Comparison of ENCODE assay signal across 24 mouse cellular contexts in the genomic region with DNA sequence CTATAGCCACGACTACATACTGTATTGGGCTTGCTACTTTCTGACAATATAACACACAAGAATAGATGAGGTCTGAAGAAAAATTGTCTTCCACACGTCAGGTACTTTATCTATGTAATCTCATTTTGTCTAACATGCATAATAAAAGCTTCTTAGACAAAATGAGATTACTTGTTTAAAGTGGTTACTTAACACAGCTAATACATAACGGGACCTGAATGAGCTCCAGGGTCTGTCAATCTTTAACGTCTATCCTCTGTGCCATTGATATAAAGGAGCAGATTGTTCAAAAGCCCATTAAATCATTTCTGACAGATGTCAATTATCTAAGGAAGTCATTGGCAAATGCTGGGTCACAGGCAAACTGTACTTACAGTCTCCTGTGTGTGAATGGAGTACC. TPM values are rescaled to one million over a fixed set of nuclear protein-coding genes. Genes with fewer than 3 reads are reported as not detected.
DNase-seq lines count a peak whose midpoint lies in the region; ATAC-seq and TF ChIP-seq lines count a peak whose summit lies in the region.
"Had no signal": no experiment of that assay in that cellular context is flagged by ENCODE, and none has a peak within 500 bp of the region (broad histone marks: within the 10 kb centered on the region; RNA-seq: fewer than 3 reads in every experiment).

No protein-coding gene starts in this region.

- no peak for TF ChIP-seq CTCF in kidney, adult 2 months (conservative IDR thresholded peaks at IDR 0.05; ENCODE audit: insufficient read depth, insufficient read length, low read depth, low read length)
- TF ChIP-seq CTCF in liver, adult 2 months (IDR thresholded peaks at IDR 0.05; ENCODE audit: low read depth, low read length): no peak

- TF ChIP-seq POLR2A in kidney, adult 2 months (IDR thresholded peaks at IDR 0.05; ENCODE audit: low read depth, low read length): no peak
- TF ChIP-seq POLR2A in liver, adult 2 months (IDR thresholded peaks at IDR 0.05; ENCODE audit: extremely low read depth, insufficient read depth, low read length): no peak

- H3K4me3 ChIP-seq in kidney, adult 2 months (ENCODE audit: insufficient read depth, low read depth, low read length): no peak overlapping the region
- H3K4me3 ChIP-seq in liver, adult 2 months (ENCODE audit: insufficient read depth, low read depth, low read length): no peak overlapping the region
- no peak overlapping the region for H3K4me3 ChIP-seq in midbrain, embryonic 11.5 days (ENCODE audit: low read depth, low read length)
- H3K4me3 ChIP-seq in midbrain, embryonic 10.5 days: no peak overlapping the region

- H3K27me3 ChIP-seq in kidney, adult 2 months (replicated peaks; ENCODE audit: control insufficient read depth, insufficient read depth, low read length): no peaks in the 10 kb centered on the region
- H3K27me3 ChIP-seq in liver, adult 2 months (ENCODE audit: control insufficient read depth, insufficient read depth, low read length): no peaks in the 10 kb centered on the region
- no peaks in the 10 kb centered on the region for H3K27me3 ChIP-seq in midbrain, embryonic 11.5 days (ENCODE audit: control insufficient read depth, insufficient read depth, low read length)
- no peaks in the 10 kb centered on the region for H3K27me3 ChIP-seq in midbrain, embryonic 10.5 days (ENCODE audit: low read depth, poor library complexity, severe bottlenecking)
- H3K27me3 ChIP-seq: CH12.LX had no signal

- no peak overlapping the region for H3K27ac ChIP-seq in kidney, adult 2 months (ENCODE audit: insufficient read depth, low read depth, low read length)
- no peak overlapping the region for H3K27ac ChIP-seq in liver, adult 2 months (replicated peaks; ENCODE audit: insufficient read depth, low read depth, low read length)
- no peak overlapping the region for H3K27ac ChIP-seq in midbrain, embryonic 11.5 days (ENCODE audit: low read depth, low read length)
- H3K27ac ChIP-seq in midbrain, embryonic 10.5 days (replicated peaks): no peak overlapping the region

- H3K9me3 ChIP-seq in midbrain, embryonic 11.5 days (ENCODE audit: control insufficient read depth, low read length): no peaks in the 10 kb centered on the region
- no peaks in the 10 kb centered on the region for H3K9me3 ChIP-seq in midbrain, embryonic 10.5 days (replicated peaks)

- no peaks in the 10 kb centered on the region for H3K36me3 ChIP-seq in kidney, adult 2 months (ENCODE audit: control insufficient read depth, insufficient read depth, low read length)
- no peaks in the 10 kb centered on the region for H3K36me3 ChIP-seq in liver, adult 2 months (ENCODE audit: control insufficient read depth, insufficient read depth, low read length)
- H3K36me3 ChIP-seq in midbrain, embryonic 11.5 days (ENCODE audit: control insufficient read depth, insufficient read depth, low read length): no peaks in the 10 kb centered on the region
- no peaks in the 10 kb centered on the region for H3K36me3 ChIP-seq in midbrain, embryonic 10.5 days
- H3K36me3 ChIP-seq: G1E had no signal

- WGBS in kidney, adult 2 months: 55% methylated on average over 4 of the region's 4 CpGs
- WGBS in liver, adult 2 months: 62% methylated on average over 4 of the region's 4 CpGs
- 79% methylated on average over 4 of the region's 4 CpGs for WGBS in midbrain, embryonic 11.5 days
- 81% methylated on average over 4 of the region's 4 CpGs for WGBS in midbrain, embryonic 10.5 days

- no peak overlapping the region for H3K9ac ChIP-seq in liver, adult 2 months (ENCODE audit: low read depth, low read length)
- no peak overlapping the region for H3K9ac ChIP-seq in midbrain, embryonic 11.5 days (ENCODE audit: low read length)

- DNase-seq in kidney, adult 2 months: peak; percentile 7
- DNase-seq in kidney, adult 11 months: no peak
- DNase-seq in kidney, adult 9 months: peak; percentile 11
- no peak for DNase-seq in kidney, postnatal 14 days
- DNase-seq in liver, adult 2 months (ENCODE audit: extremely low read depth, low read depth, low spot score): peak; percentile 58
- DNase-seq in liver: no peak
- peak; percentile 57 for DNase-seq in midbrain, embryonic 11.5 days (ENCODE audit: low spot score, missing footprints)
- no peak for DNase-seq in midbrain, embryonic 10.5 days (ENCODE audit: low spot score)
- DNase-seq: adrenal gland, adult 2 months; adrenal gland, adult 8-10 months; adrenal gland, postnatal 10 days; adrenal gland, postnatal 14 days; adrenal gland, postnatal 25 days; adrenal gland, postnatal 36 days; B cell, adult 2 months; cerebellum, adult 11 months; cerebellum, adult 11-12 months had no signal

- H3K4me1 ChIP-seq in kidney, adult 2 months (ENCODE audit: control insufficient read depth, insufficient read depth, low read length): no peaks in the 10 kb centered on the region
- no peaks in the 10 kb centered on the region for H3K4me1 ChIP-seq in liver, adult 2 months (ENCODE audit: control insufficient read depth, insufficient read depth, low read length)
- no peaks in the 10 kb centered on the region for H3K4me1 ChIP-seq in midbrain, embryonic 11.5 days (ENCODE audit: control insufficient read depth, insufficient read depth, low read length)
- H3K4me1 ChIP-seq in midbrain, embryonic 10.5 days: no peaks in the 10 kb centered on the region

- H3K79me2 ChIP-seq in liver, adult 2 months (ENCODE audit: control insufficient read depth, insufficient read depth, low read length): no peaks in the 10 kb centered on the region

- no peak for ATAC-seq in midbrain, embryonic 11.5 days (ENCODE audit: low FRiP score)
- ATAC-seq: activated CD4-positive, CD25-positive, alpha-beta regulatory T cell, adult 4 months; CD4-positive, CD25-positive, alpha-beta regulatory T cell, adult 4 months; Patski had no signal

- H3K4me2 ChIP-seq in midbrain, embryonic 11.5 days: no peak overlapping the region

RNA-seq across cellular contexts. Expression of gene Trhde, which starts 36.2 kb away (rescaled TPM):
- 0.14 and 0.19 TPM in 2 replicates for polyA plus RNA-seq in kidney, adult 2 months (2012; rRNA removed)
- 0.09 TPM in 1 of 2 replicates, not detected in the other for total RNA-seq in liver, adult 2 months (2014; rRNA removed)
- 0.05 and 1.8 TPM in 2 replicates for polyA plus RNA-seq in liver, adult 2 months (2012; rRNA removed)
- polyA plus RNA-seq in midbrain, embryonic 11.5 days (2014; fragmentation: Nextera tagmentation; extraction: Ambion mirVana): 0.63 and 0.69 TPM in 2 replicates
- polyA plus RNA-seq in midbrain, embryonic 10.5 days (2016; fragmentation: Nextera tagmentation; extraction: Ambion mirVana): 0.25 and 0.26 TPM in 2 replicates
- total RNA-seq: CH12.LX, ES-E14, MEL had no signal
- polyA plus RNA-seq: activated CD4-positive, CD25-positive, alpha-beta regulatory T cell, adult 4 months; CD4-positive, CD25-positive, alpha-beta regulatory T cell, adult 4 months; G1E; Patski had no signal

Comparison
In these comparisons a context has a peak if more than half of its experiments do, and no peak if none do; other contexts are left out.
1. DNase-seq: peak in kidney, adult 2 months (single experiment), kidney, adult 9 months (single experiment), liver, adult 2 months (single experiment) and midbrain, embryonic 11.5 days (single experiment); none in kidney, adult 11 months (single experiment), kidney, postnatal 14 days (single experiment), liver (single experiment) and midbrain, embryonic 10.5 days (single experiment).